Mouse (Mus musculus): ENCODE data around the gene Twf2.

GRCm38 (mm10) chr9:106197732-106198131 lies 5.2 kb upstream of the Twf2 start:
- no peak for TF ChIP-seq CTCF (IDR thresholded peaks at IDR 0.05; ENCODE audit: borderline replicate concordance, control insufficient read depth, extremely low read depth, insufficient read depth, low read length, poor library complexity)
- no peak for TF ChIP-seq POLR2A (IDR thresholded peaks at IDR 0.05; ENCODE audit: control insufficient read depth, extremely low read depth, insufficient read depth, low read length, poor library complexity)

Measured in thymus, adult 2 months (tissue).